Mouse (Mus musculus): Measurements from ENCODE around the gene Sh2b3. TPM values are rescaled to one million over a fixed set of nuclear protein-coding genes. Genes with fewer than 3 reads are reported as not detected.

Sh2b3 gene
- total and polyA plus RNA-seq, 3 experiments: 22.8 to 38.3 (median 35.4) TPM

- Histone ChIP-seq H3K9ac (ENCODE audit: insufficient read depth, low read depth) (no peak overlapping the region), H3K79me2 (replicated peaks; ENCODE audit: control insufficient read depth, extremely low read depth, insufficient read depth, poor library complexity, severe bottlenecking) (peaks cover 55% of the 10 kb centered on the region), H3K27ac (ENCODE audit: insufficient read depth, low read depth) (no peak overlapping the region), H3K9me3 (replicated peaks; ENCODE audit: low read length) (no peaks in the 10 kb centered on the region), H3K27me3 (replicated peaks) (no peaks in the 10 kb centered on the region), H3K4me2 (ENCODE audit: insufficient read depth, low read depth, poor library complexity, severe bottlenecking) (no peak overlapping the region), H3K4me3 (replicated peaks in 1 of 3; ENCODE audit: low read depth in 2 of 3, low read length in 2 of 3, poor library complexity in 1 of 3) (no peak overlapping the region), H3K36me3 (replicated peaks in 1 of 2; ENCODE audit: control insufficient read depth in 1 of 2, insufficient read depth in 1 of 2, low read length in 1 of 2) (peaks cover 92 to 100% of the 10 kb centered on the region in 2 experiments), H3K4me1 (ENCODE audit: control insufficient read depth in 1 of 2, insufficient read depth in 2 of 2) (peaks cover 21 to 59% of the 10 kb centered on the region in 2 experiments)
- no peak for DNase-seq (ENCODE audit: extremely low read depth)
- dilution Hi-C loops (cut with MboI; ENCODE audit: extremely low pct_ligation_motif_present, extremely low pct_unique_long_range_greater_than_20kb, low sequenced_read_pairs) (no loop called here), in situ Hi-C loops (cut with MboI; ENCODE audit: low pct_ligation_motif_present, low pct_unique_long_range_greater_than_20kb, low sequenced_read_pairs) (no loop called here)
- TF ChIP-seq NRF1 (IDR thresholded peaks at IDR 0.05; ENCODE audit: low read depth, low read length) (no peak), USF1 (IDR thresholded peaks at IDR 0.05; ENCODE audit: low read depth, low read length) (no peak), ELF1 (IDR thresholded peaks at IDR 0.05; ENCODE audit: low read depth, low read length) (no peak)
These were observed 15.9 kb downstream of the Sh2b3 start for GRCm38 (mm10) chr5:121821552-121821951.

DNA sequence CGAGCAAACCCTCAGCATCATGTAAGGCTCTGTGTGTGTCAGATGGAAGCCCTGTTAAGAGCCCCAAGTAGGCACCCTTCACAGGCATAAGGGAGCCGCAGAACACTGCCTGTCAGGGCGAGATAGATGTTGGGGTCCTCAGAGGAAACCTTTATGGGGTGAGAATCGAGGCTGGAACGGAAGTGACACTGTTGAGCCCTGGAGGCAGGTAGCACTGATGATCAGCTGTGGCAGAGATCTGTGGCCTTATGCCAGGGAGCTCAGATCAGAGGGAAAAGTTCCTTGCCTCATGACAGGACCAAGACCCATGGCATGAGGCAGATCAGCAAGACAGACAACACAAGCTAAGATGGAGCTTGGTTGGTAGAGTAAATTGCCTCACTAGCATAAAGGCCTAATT lies 16.3 kb downstream of the Sh2b3 start:
- Histone ChIP-seq H3K4me2 (ENCODE audit: insufficient read depth, low read depth, poor library complexity, severe bottlenecking) (no peak overlapping the region), H3K27me3 (replicated peaks) (no peaks in the 10 kb centered on the region), H3K79me2 (replicated peaks; ENCODE audit: control insufficient read depth, extremely low read depth, insufficient read depth, poor library complexity, severe bottlenecking) (peaks cover 51% of the 10 kb centered on the region), H3K4me3 (replicated peaks in 1 of 3; ENCODE audit: low read depth in 2 of 3, low read length in 2 of 3, poor library complexity in 1 of 3) (no peak overlapping the region), H3K4me1 (ENCODE audit: control insufficient read depth in 1 of 2, insufficient read depth in 2 of 2) (peaks cover 20 to 54% of the 10 kb centered on the region in 2 experiments), H3K36me3 (replicated peaks in 1 of 2; ENCODE audit: control insufficient read depth in 1 of 2, insufficient read depth in 1 of 2, low read length in 1 of 2) (peaks cover 92 to 100% of the 10 kb centered on the region in 2 experiments), H3K27ac (ENCODE audit: insufficient read depth, low read depth) (no peak overlapping the region), H3K9ac (ENCODE audit: insufficient read depth, low read depth) (no peak overlapping the region), H3K9me3 (replicated peaks; ENCODE audit: low read length) (no peaks in the 10 kb centered on the region)
- in situ Hi-C loops (cut with MboI; ENCODE audit: low pct_ligation_motif_present, low pct_unique_long_range_greater_than_20kb, low sequenced_read_pairs) (no loop called here), dilution Hi-C loops (cut with MboI; ENCODE audit: extremely low pct_ligation_motif_present, extremely low pct_unique_long_range_greater_than_20kb, low sequenced_read_pairs) (no loop called here)
- DNase-seq (ENCODE audit: extremely low read depth): no peak
- TF ChIP-seq ZC3H11A (IDR thresholded peaks at IDR 0.05; ENCODE audit: low read depth, low read length) (no peak), E2F4 (IDR thresholded peaks at IDR 0.05; ENCODE audit: insufficient replicate concordance, low read depth, low read length) (no peak), MYC (IDR thresholded peaks at IDR 0.05; ENCODE audit: low read depth, low read length) (no peak), ETS1 (conservative IDR thresholded peaks at IDR 0.05; ENCODE audit: low read depth, low read length) (no peak), MEF2A (IDR thresholded peaks at IDR 0.05; ENCODE audit: borderline replicate concordance, low read depth, low read length) (no peak), PAX5 (IDR thresholded peaks at IDR 0.05; ENCODE audit: low read length) (no peak), USF1 (IDR thresholded peaks at IDR 0.05; ENCODE audit: low read depth, low read length) (no peak), CHD1 (IDR thresholded peaks at IDR 0.05; ENCODE audit: low read depth, low read length) (no peak), BHLHE40 (IDR thresholded peaks at IDR 0.05; ENCODE audit: low read depth, low read length) (no peak)

DNA sequence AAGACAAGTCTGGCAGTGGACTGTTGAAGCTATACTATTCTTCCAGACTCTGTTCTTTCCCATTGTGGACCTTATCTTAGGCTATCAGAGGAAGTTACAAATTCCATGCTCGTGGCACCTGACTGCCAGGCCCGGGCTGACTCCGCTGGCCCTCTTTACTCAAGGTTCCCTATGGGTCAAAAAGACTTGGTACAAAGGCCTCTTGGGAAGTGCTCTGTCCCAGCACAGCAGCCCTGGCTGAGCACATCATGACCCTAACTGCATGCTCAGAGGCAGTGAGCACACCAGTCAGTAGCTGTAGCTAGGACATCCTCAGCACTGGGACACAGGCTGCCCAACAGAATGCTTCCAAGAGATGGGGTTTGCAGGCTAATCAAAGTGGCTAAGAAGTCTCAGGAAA lies 16.8 kb downstream of the Sh2b3 start:
- Histone ChIP-seq H3K4me1 (ENCODE audit: control insufficient read depth in 1 of 2, insufficient read depth in 2 of 2) (peaks cover 20 to 50% of the 10 kb centered on the region in 2 experiments), H3K27me3 (replicated peaks) (no peaks in the 10 kb centered on the region), H3K4me2 (ENCODE audit: insufficient read depth, low read depth, poor library complexity, severe bottlenecking) (no peak overlapping the region), H3K9ac (ENCODE audit: insufficient read depth, low read depth) (no peak overlapping the region), H3K9me3 (replicated peaks; ENCODE audit: low read length) (no peaks in the 10 kb centered on the region), H3K79me2 (replicated peaks; ENCODE audit: control insufficient read depth, extremely low read depth, insufficient read depth, poor library complexity, severe bottlenecking) (peaks cover 46% of the 10 kb centered on the region), H3K4me3 (replicated peaks in 1 of 3; ENCODE audit: low read depth in 2 of 3, low read length in 2 of 3, poor library complexity in 1 of 3) (no peak overlapping the region), H3K36me3 (replicated peaks in 1 of 2; ENCODE audit: control insufficient read depth in 1 of 2, insufficient read depth in 1 of 2, low read length in 1 of 2) (peaks cover 92 to 100% of the 10 kb centered on the region in 2 experiments), H3K27ac (ENCODE audit: insufficient read depth, low read depth) (no peak overlapping the region)
- TF ChIP-seq EP300 (IDR thresholded peaks at IDR 0.05; ENCODE audit: low read length) (no peak), ZKSCAN1 (IDR thresholded peaks at IDR 0.05; ENCODE audit: borderline replicate concordance, low read depth, low read length) (no peak), MAZ (IDR thresholded peaks at IDR 0.05; ENCODE audit: low read depth, low read length) (no peak), HCFC1 (IDR thresholded peaks at IDR 0.05; ENCODE audit: low read depth, low read length) (no peak), POLR2AphosphoS2 (IDR thresholded peaks at IDR 0.05; ENCODE audit: low read depth, low read length) (no peak; the same call in 1 of the 2 replicates), TBP (conservative IDR thresholded peaks at IDR 0.05; ENCODE audit: low read depth, low read length) (no peak), ZNF384 (IDR thresholded peaks at IDR 0.05; ENCODE audit: low read depth, low read length) (no peak), KAT2A (IDR thresholded peaks at IDR 0.05; ENCODE audit: insufficient replicate concordance, low read length) (no peak), BHLHE40 (IDR thresholded peaks at IDR 0.05; ENCODE audit: low read depth, low read length) (no peak), PAX5 (IDR thresholded peaks at IDR 0.05; ENCODE audit: low read length) (no peak), NELFE (IDR thresholded peaks at IDR 0.05; ENCODE audit: low read depth, low read length) (no peak), CHD2 (IDR thresholded peaks at IDR 0.05; ENCODE audit: low read length) (no peak), RAD21 (IDR thresholded peaks at IDR 0.05; ENCODE audit: low read depth, low read length) (no peak), ZC3H11A (IDR thresholded peaks at IDR 0.05; ENCODE audit: low read depth, low read length) (no peak), IRF4 (IDR thresholded peaks at IDR 0.05; ENCODE audit: low read depth, low read length) (no peak), CHD1 (IDR thresholded peaks at IDR 0.05; ENCODE audit: low read depth, low read length) (no peak), TCF12 (IDR thresholded peaks at IDR 0.05; ENCODE audit: low read depth, low read length) (no peak)
- dilution Hi-C loops (cut with MboI; ENCODE audit: extremely low pct_ligation_motif_present, extremely low pct_unique_long_range_greater_than_20kb, low sequenced_read_pairs): no loop called here
- in situ Hi-C loops (cut with MboI; ENCODE audit: low pct_ligation_motif_present, low pct_unique_long_range_greater_than_20kb, low sequenced_read_pairs): no loop called here
- no peak for DNase-seq (ENCODE audit: extremely low read depth)
